In the genomic region with DNA sequence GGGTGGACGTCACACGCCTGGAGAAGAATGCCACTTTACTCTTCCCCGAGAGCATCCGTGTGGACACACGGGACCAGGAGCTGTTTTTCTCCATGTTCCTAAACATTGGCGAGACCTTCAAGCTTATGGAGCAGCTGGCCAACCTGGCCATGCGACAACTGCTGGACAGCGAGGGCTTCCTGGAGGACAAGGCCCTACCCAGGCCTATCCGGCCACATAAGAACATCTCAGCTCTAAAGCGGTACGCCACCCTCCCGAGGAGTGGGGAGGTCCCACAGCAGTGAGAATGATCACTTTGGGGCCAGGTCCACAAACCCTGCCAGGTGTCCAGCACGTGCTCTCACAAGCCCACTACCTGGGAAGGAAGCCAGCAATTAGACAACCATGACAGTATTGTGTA, we compare ENCODE assay signal across 15 mouse cellular contexts.
"Had no signal": no experiment of that assay in that cellular context is flagged by ENCODE, and none has a peak within 500 bp of the region (broad histone marks: within the 10 kb centered on the region; RNA-seq: fewer than 3 reads in every experiment).

No protein-coding gene starts in this region.

- H3K4me2 ChIP-seq: neural tube, embryonic 15.5 days; stomach, embryonic 15.5 days had no signal

- DNase-seq: retina, postnatal 1 day; right cerebral cortex, adult 18-20 months; right cerebral cortex, postnatal 14 days; right cerebral cortex, postnatal 25 days; right cerebral cortex, postnatal 4 days; spleen, adult 18-20 months; thymus, adult 18-20 months; thymus, adult 2 months; thymus, postnatal 14 days; thymus, postnatal 25 days; thymus, postnatal 36 days; thymus, postnatal 4 days had no signal

- H3K4me1 ChIP-seq: neural tube, embryonic 15.5 days; stomach, embryonic 15.5 days had no signal

- H3K4me3 ChIP-seq: neural tube, embryonic 15.5 days; stomach, embryonic 15.5 days had no signal

- H3K27me3 ChIP-seq: neural tube, embryonic 15.5 days; stomach, embryonic 15.5 days had no signal

- H3K9me3 ChIP-seq: neural tube, embryonic 15.5 days; stomach, embryonic 15.5 days had no signal

- H3K9ac ChIP-seq: neural tube, embryonic 15.5 days; stomach, embryonic 15.5 days had no signal

- H3K27ac ChIP-seq: neural tube, embryonic 15.5 days; stomach, embryonic 15.5 days; stomach, postnatal 0 days had no signal
